Mouse (Mus musculus): ENCODE measurements around the gene Twsg1. TPM values are rescaled to one million over a fixed set of nuclear protein-coding genes. Genes with fewer than 3 reads are reported as not detected.
"Not testable (repeated sequence)": the region's sequence is repeated elsewhere in the genome, so short reads cannot be mapped to it uniquely, and the experiment has no call there.

Gene Twsg1
- polyA plus RNA-seq (2014; fragmentation: Nextera tagmentation; extraction: Ambion mirVana) = 107 and 115 TPM in 2 replicates

DNA sequence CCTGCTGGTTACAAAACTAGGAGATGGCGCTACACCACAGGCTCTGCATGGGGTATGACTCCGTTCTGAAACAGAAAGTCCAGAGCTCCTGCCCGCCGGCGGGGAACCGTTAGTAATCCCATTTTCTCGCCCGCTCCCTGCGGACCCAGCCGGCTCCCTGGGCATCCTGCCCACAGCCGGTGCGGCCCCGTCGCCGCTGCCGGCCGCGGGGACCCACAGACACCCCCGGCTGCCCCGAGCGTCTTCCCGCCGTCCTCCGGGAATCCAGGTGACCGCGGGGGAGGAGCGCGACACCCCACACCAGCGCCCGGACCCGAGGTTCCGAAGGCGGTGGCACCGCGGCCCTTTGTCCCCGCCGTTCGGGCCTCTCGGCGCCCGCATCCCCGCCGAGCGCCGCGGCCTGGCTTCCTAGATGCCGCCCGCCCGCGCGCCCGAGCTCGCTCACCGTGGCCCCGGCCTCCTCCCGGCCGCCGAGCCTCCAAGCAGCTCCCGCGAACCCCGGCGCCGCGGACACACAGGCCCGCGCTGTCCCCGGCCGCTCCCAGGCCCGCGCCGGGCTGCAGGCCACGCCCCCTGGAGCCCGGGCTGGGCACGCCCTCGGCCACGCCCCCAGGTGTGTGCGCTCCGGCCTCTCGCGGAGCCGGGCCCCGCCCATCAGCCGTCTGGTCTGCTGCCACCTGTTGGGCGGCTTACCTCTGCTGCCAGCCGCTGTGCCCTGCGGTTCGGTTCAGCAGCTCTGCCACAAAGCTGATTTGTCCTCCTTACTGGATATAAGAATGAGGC is at the start of gene Twsg1:
TSS of gene Twsg1 (minus strand) at position 605 of the 783 bp plus-strand sequence.
- Histone ChIP-seq H3K4me2 (ENCODE audit: low read depth, low read length, severe bottlenecking) (peak within 1 kb of the TSS; percentile 53), H3K9ac (ENCODE audit: low read length) (peak within 1 kb of the TSS; percentile 93), H3K27ac (ENCODE audit: low read depth, low read length) (peak within 1 kb of the TSS; percentile 75), H3K9me3 (ENCODE audit: control insufficient read depth, low read length) (no peaks in the 10 kb centered on the region), H3K4me3 (ENCODE audit: low read depth, low read length) (peak within 1 kb of the TSS; percentile 94), H3K27me3 (ENCODE audit: control insufficient read depth, insufficient read depth, low read length) (no peaks in the 10 kb centered on the region; the same call in 1 of the 2 replicates), H3K36me3 (ENCODE audit: control insufficient read depth, insufficient read depth, low read length) (peaks cover 2% of the 10 kb centered on the region; the same call in 1 of the 2 replicates), H3K4me1 (replicated peaks; ENCODE audit: control insufficient read depth, insufficient read depth, low read length) (no peaks in the 10 kb centered on the region)
- DNase-seq (ENCODE audit: low spot score) (peak; percentile 95), ATAC-seq (replicated peaks; ENCODE audit: low FRiP score) (peak; percentile 98)
- WGBS = under 1% methylated on average over 62 of the region's 87 CpGs

DNA sequence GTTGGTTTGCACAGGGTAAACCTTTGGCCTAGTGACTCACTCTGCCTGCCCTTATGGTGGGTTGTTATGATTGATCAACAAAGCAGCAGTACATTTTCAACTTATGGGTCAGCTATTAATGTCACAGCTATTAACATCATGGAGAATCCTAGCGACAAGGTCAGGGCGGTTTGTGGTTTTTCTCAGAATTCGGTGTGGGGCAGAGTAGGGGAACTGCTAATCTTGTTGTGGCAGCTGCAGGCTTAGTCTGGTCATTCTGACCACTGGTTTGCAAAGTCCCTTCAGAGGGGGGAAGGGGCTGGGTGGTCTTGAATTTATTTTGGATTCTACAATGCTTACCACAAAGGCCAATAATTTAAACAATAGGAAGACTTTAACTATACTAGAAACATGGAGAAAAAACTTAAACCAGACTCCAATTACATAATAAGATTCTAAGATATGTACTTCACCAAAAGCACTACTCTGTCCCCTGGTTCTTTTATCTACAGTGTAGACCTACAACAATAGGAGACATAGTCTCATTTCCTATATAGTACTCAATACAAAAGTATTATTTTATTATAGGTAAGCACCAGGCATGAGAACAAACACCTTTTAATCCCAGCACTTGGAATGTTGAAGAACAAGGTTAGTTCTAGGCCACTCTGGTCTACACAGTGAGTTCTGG is 37.3 kb upstream of the Twsg1 start:
- Histone ChIP-seq H3K4me3 (ENCODE audit: low read depth, low read length) (no peak overlapping the region), H3K36me3 (ENCODE audit: control insufficient read depth, insufficient read depth, low read length) (no peaks in the 10 kb centered on the region), H3K9ac (ENCODE audit: low read length) (no peak overlapping the region), H3K27me3 (ENCODE audit: control insufficient read depth, insufficient read depth, low read length) (no peaks in the 10 kb centered on the region), H3K4me1 (replicated peaks; ENCODE audit: control insufficient read depth, insufficient read depth, low read length) (no peaks in the 10 kb centered on the region), H3K4me2 (ENCODE audit: low read depth, low read length, severe bottlenecking) (no peak overlapping the region), H3K9me3 (ENCODE audit: control insufficient read depth, low read length) (no peaks in the 10 kb centered on the region), H3K27ac (ENCODE audit: low read depth, low read length) (no peak overlapping the region)
- WGBS = 92% methylated on average over 3 of the region's 3 CpGs
- DNase-seq (ENCODE audit: low spot score) (no peak), ATAC-seq (replicated peaks; ENCODE audit: low FRiP score) (no peak)

DNA sequence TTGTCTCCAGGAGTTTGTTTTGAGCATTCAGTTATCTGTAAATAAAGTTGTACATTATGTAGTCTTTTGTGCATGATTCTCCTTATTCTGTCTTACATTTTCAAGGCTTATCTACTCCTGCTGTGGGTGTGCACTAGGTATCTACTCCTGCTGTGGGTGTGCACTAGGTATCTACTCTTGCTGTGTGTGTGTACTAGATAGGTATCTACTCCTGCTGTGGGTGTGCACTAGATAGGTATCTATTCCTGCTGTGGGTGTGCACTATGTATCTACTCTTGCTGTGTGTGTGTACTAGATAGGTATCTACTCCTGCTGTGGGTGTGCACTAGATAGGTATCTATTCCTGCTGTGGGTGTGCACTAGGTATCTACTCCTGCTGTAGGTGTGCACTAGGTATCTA is 25.7 kb upstream of the Twsg1 start:
- H3K9ac ChIP-seq (ENCODE audit: low read length); H3K4me2 ChIP-seq (ENCODE audit: low read depth, low read length, severe bottlenecking); ATAC-seq (replicated peaks; ENCODE audit: low FRiP score); H3K4me3 ChIP-seq (ENCODE audit: low read depth, low read length); H3K27ac ChIP-seq (ENCODE audit: low read depth, low read length); H3K27me3 ChIP-seq (ENCODE audit: control insufficient read depth, insufficient read depth, low read length); H3K9me3 ChIP-seq (ENCODE audit: control insufficient read depth, low read length); H3K36me3 ChIP-seq (ENCODE audit: control insufficient read depth, insufficient read depth, low read length); H3K4me1 ChIP-seq (replicated peaks; ENCODE audit: control insufficient read depth, insufficient read depth, low read length); DNase-seq (ENCODE audit: low spot score): not testable (repeated sequence)

- H3K9me3 ChIP-seq (ENCODE audit: control insufficient read depth, low read length) = no peaks in the 10 kb centered on the region
- H3K4me1 ChIP-seq (replicated peaks; ENCODE audit: control insufficient read depth, insufficient read depth, low read length) = no peaks in the 10 kb centered on the region
- H3K4me2 ChIP-seq (ENCODE audit: low read depth, low read length, severe bottlenecking) = no peak overlapping the region
- H3K27ac ChIP-seq (ENCODE audit: low read depth, low read length) = no peak overlapping the region
- ATAC-seq (replicated peaks; ENCODE audit: low FRiP score) (no peak), DNase-seq (ENCODE audit: low spot score) (no peak)
- no peaks in the 10 kb centered on the region for H3K36me3 ChIP-seq (ENCODE audit: control insufficient read depth, insufficient read depth, low read length)
- no peak overlapping the region for H3K4me3 ChIP-seq (ENCODE audit: low read depth, low read length)
- H3K27me3 ChIP-seq (ENCODE audit: control insufficient read depth, insufficient read depth, low read length) = no peaks in the 10 kb centered on the region
- H3K9ac ChIP-seq (ENCODE audit: low read length) = no peak overlapping the region
- WGBS = 65% methylated on average over 11 of the region's 11 CpGs
These were observed 16.7 kb upstream of the Twsg1 start for GRCm38 (mm10) chr17:65967751-65968150.

- ATAC-seq (replicated peaks; ENCODE audit: low FRiP score) (no peak), DNase-seq (ENCODE audit: low spot score) (no peak)
- Histone ChIP-seq H3K4me1 (replicated peaks; ENCODE audit: control insufficient read depth, insufficient read depth, low read length) (no peaks in the 10 kb centered on the region), H3K9ac (ENCODE audit: low read length) (no peak overlapping the region), H3K9me3 (ENCODE audit: control insufficient read depth, low read length) (no peaks in the 10 kb centered on the region), H3K4me3 (ENCODE audit: low read depth, low read length) (no peak overlapping the region), H3K27me3 (ENCODE audit: control insufficient read depth, insufficient read depth, low read length) (no peaks in the 10 kb centered on the region), H3K4me2 (ENCODE audit: low read depth, low read length, severe bottlenecking) (no peak overlapping the region), H3K36me3 (ENCODE audit: control insufficient read depth, insufficient read depth, low read length) (no peaks in the 10 kb centered on the region), H3K27ac (ENCODE audit: low read depth, low read length) (no peak overlapping the region)
- WGBS = 97% methylated on average over 2 of the region's 2 CpGs
These were observed 11.2 kb upstream of the Twsg1 start for GRCm38 (mm10) chr17:65962263-65962662.

DNA sequence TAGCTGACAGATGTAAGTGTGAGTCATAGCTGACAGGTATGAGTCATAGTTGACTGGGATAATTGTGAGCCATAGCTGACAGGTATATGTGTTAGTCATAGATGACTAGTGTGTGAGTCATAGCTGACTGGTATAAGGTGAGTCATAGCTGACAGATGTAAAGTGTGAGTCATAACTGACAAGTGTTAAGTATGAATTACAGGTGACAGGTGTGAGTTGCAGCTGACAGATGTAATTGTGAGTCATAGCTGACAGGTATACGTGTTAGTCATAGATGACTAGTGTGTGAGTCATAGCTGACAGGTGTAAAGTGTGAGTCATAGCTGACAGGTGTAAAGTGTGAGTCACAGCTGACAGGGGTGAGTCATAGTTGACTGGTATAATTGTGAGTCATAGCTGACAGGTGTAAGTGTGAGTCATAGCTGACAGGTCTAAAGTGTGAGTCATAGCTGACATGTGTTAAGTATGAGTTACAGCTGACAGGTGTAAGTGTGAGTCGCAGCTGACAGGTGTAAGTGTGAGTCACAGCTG is 10.6 kb upstream of the Twsg1 start:
- H3K9me3 ChIP-seq (ENCODE audit: control insufficient read depth, low read length) = no peaks in the 10 kb centered on the region
- ATAC-seq (replicated peaks; ENCODE audit: low FRiP score) (no peak), DNase-seq (ENCODE audit: low spot score) (no peak)
- no peak overlapping the region for H3K4me2 ChIP-seq (ENCODE audit: low read depth, low read length, severe bottlenecking)
- no peak overlapping the region for H3K9ac ChIP-seq (ENCODE audit: low read length)
- WGBS = 92% methylated on average over 2 of the region's 2 CpGs
- H3K36me3 ChIP-seq (ENCODE audit: control insufficient read depth, insufficient read depth, low read length) = no peaks in the 10 kb centered on the region
- H3K4me1 ChIP-seq (replicated peaks; ENCODE audit: control insufficient read depth, insufficient read depth, low read length) = no peaks in the 10 kb centered on the region
- H3K27me3 ChIP-seq (ENCODE audit: control insufficient read depth, insufficient read depth, low read length) = no peaks in the 10 kb centered on the region
- no peak overlapping the region for H3K4me3 ChIP-seq (ENCODE audit: low read depth, low read length)
- H3K27ac ChIP-seq (ENCODE audit: low read depth, low read length) = no peak overlapping the region

DNA sequence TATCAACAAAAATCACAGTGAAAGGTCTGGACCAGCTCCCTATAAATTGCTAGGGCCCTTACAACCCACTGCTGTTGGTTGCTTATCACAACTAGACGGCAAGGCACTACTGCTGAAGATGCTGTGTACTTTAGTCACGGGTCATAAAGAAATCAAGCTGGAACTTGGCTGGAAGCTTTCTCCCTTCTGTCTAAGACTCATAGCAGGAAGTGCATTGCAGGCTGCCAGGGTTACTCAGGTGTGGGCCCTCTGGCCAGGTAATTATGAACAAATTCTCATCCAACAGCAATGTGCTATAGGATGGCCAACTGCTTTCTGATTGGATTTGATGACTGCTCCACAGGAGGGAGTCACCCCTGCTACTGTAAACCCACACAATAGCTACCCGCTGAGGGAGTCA is 8.0 kb upstream of the Twsg1 start:
- no peak overlapping the region for H3K9ac ChIP-seq (ENCODE audit: low read length)
- no peaks in the 10 kb centered on the region for H3K36me3 ChIP-seq (ENCODE audit: control insufficient read depth, insufficient read depth, low read length)
- no peak overlapping the region for H3K4me3 ChIP-seq (ENCODE audit: low read depth, low read length)
- no peaks in the 10 kb centered on the region for H3K27me3 ChIP-seq (ENCODE audit: control insufficient read depth, insufficient read depth, low read length)
- H3K4me1 ChIP-seq (replicated peaks; ENCODE audit: control insufficient read depth, insufficient read depth, low read length) = no peaks in the 10 kb centered on the region
- no peak for ATAC-seq (replicated peaks; ENCODE audit: low FRiP score)
- no peak for DNase-seq (ENCODE audit: low spot score)
- 86% methylated on average over 3 of the region's 3 CpGs for WGBS
- H3K9me3 ChIP-seq (ENCODE audit: control insufficient read depth, low read length) = no peaks in the 10 kb centered on the region
- no peak overlapping the region for H3K27ac ChIP-seq (ENCODE audit: low read depth, low read length)
- no peak overlapping the region for H3K4me2 ChIP-seq (ENCODE audit: low read depth, low read length, severe bottlenecking)

DNA sequence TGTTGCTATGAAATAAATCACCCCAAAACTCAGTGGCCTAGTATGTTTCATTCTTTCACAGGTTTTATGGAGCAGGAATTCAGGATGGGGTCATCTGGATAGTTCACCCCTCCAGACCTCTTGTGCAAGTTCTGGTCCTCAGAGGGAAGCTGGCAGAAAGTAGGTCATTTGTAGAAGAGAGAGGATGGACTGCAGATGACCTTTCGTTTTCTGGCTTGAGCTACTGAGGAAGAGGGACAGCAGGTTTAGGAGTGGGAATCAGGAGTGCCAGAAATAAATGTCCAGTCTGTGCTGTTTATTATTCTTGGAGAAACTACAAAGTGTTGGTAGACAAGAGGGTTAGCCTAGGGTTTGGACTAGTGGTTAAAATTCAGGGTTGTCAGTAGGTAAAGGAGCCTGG is 7.3 kb upstream of the Twsg1 start:
- Histone ChIP-seq H3K9ac (ENCODE audit: low read length) (no peak overlapping the region), H3K4me1 (replicated peaks; ENCODE audit: control insufficient read depth, insufficient read depth, low read length) (no peaks in the 10 kb centered on the region), H3K27ac (ENCODE audit: low read depth, low read length) (no peak overlapping the region), H3K36me3 (ENCODE audit: control insufficient read depth, insufficient read depth, low read length) (no peaks in the 10 kb centered on the region), H3K9me3 (ENCODE audit: control insufficient read depth, low read length) (no peaks in the 10 kb centered on the region), H3K27me3 (ENCODE audit: control insufficient read depth, insufficient read depth, low read length) (no peaks in the 10 kb centered on the region), H3K4me2 (ENCODE audit: low read depth, low read length, severe bottlenecking) (no peak overlapping the region), H3K4me3 (ENCODE audit: low read depth, low read length) (no peak overlapping the region)
- DNase-seq (ENCODE audit: low spot score) (no peak), ATAC-seq (replicated peaks; ENCODE audit: low FRiP score) (no peak)
- 92% methylated on average over 1 of the region's 1 CpGs for WGBS
